Mouse (Mus musculus): ENCODE data around the gene Ppil1. TPM values are rescaled to one million over a fixed set of nuclear protein-coding genes. Genes with fewer than 3 reads are reported as not detected.
A peak's percentile ranks its signal among the peaks of the same experiment; 100 is the strongest.
"Not testable (repeated sequence)": the region's sequence is repeated elsewhere in the genome, so short reads cannot be mapped to it uniquely, and the experiment has no call there.

Ppil1 gene
- polyA plus RNA-seq, 1 experiment from 2014 or later: 118 TPM

DNA sequence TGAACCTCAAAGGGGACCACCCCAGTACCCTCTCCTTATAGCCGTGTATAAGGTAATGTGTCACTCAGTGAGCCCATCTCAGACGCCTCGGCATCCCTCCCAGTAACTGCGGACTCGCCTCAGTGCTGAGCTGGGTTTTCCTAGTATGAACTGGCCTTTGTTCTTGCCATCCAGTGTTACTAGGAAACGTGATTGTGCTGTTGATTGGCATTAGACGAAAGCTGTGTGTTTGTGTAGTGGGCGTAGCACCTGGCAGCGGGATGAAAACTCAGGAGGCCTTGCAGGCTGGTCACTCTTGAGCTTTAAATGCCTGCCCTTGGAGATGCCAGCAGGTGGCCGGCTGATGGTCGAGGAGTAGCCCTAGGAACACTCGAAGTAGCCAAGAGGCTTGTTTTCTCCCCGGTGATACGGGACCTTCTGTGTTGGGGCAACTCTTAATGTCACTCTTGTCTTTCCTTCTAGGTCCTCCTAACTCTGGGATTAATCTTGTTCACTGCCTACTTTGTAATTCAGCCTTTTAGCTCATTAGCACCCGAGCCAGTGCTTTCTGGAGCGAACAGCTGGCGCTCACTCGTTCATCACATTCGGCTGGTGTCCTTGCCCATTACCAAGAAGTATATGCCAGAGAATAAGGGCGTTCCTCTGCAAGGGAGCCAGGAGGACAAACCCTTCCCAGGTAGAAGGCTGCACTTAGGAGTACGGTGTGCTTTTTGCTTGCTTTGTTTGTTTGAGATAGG lies 18.4 kb upstream of the Ppil1 start:
- no peak for DNase-seq (ENCODE audit: low spot score)

DNA sequence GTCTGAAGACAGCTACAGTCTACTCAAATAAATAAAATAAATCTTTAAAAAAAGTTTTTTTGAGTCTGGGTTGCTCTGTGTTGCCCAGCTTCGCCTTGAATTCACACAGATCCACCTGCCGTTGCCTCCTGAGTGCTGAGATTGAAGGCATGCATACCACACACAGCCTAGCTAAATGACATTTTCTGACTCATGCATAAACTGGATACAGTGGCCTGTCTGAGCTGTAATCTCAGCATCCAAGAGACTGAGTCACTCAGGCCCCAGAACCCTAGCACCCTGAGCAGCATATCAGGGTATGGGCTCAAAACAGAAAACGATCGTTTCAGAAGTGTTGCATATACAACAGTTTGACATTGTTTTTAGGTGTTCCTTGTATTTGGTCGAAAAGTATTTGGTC lies 17.6 kb upstream of the Ppil1 start:
- DNase-seq (ENCODE audit: low spot score): no peak

DNA sequence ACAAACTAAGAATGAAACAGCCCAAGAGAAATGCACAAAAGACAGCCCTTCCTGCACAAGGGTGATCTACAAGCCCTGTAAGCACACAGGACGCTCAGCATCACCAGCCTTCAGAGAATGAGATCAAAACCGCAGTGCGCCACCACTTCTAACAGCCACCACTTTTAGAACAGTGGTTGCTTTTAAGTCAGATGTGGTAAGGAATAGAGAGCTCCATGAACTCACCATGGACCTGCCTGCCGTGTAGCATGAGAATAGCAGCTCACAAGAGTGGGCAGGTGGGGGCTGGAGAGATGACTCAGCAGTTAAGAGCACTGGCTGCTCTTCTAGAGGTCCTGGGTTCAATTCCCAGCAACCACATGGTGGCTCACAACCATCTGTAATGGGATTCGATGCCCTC lies 16.4 kb upstream of the Ppil1 start:
- DNase-seq (ENCODE audit: low spot score): peak; percentile 96

- no peak for DNase-seq (ENCODE audit: low spot score)
Measured at GRCm38 (mm10) chr17:29273889-29274288, 9.9 kb upstream of the Ppil1 start.

GRCm38 (mm10) chr17:29273156-29273555 lies 9.2 kb upstream of the Ppil1 start:
- no peak for DNase-seq (ENCODE audit: low spot score)

DNA sequence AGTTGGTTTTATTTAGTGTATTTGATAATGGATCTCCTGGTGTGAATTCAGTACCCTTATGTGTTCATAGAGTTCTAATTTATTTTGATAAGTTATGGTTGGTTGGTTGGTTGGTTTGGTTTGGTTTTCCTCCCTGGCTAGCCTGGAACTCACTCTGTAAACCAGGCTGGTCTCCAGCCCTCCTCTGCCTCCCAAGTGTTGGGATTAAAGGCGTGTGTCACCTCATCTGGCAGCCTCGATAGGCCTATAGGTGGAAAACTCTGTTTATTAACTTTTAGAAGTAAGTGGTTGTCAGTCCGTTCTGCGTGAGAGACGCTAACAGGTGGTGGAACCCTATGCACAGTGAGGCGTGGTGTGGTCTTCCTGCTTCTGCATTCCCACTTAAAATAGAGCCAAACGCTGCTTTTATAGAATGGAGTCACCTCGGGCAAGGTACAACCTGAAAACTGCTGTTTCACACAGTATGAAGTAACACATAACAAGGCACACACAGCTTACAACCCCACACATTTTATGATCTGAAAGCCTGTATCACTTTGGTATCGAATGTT lies 6.2 kb upstream of the Ppil1 start:
- no peak for DNase-seq (ENCODE audit: low spot score)

GRCm38 (mm10) chr17:29269349-29269706 lies 5.3 kb upstream of the Ppil1 start:
- DNase-seq (ENCODE audit: low spot score): no peak

DNA sequence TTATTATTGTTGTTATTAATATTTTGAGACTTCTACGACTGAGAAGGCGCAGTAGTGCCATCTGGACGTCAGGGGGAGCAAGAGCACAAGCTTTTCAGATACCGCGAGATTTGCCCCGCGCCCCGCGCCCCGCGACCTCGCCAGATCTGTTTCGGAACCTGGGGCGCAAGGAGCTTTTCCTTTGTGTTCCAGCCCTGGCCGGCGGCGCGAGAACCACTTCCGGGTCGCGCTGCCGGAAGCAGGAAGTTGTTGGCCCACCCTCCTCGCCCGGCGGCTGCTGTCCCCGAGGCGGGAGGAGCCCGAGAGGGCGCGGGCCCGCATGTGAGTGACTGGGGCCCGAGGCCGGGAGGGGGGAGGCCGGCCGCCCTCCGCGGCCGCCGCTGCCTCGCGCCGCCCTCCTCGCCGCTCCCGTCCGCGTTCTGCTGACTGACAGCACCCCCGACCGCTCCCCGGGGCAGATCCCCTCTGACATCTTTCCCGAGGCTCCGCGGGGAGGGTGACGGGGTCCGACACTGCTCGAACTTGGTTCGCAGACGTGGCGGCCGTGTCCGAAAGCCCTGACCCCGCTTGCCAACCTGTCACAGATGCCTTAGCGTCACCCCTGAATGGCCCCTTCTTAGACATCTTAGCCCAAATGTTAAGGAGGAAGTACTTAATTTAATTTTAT lies 4.8 kb upstream of the Ppil1 start, which contains the start of gene BC004004:
Gene BC004004, plus strand, starts transcription at position 107 of the 667 bp plus-strand sequence.
- DNase-seq (ENCODE audit: low spot score): peak; percentile 95

GRCm38 (mm10) chr17:29267931-29268681 lies 4.1 kb upstream of the Ppil1 start:
- no peak for DNase-seq (ENCODE audit: low spot score)

DNA sequence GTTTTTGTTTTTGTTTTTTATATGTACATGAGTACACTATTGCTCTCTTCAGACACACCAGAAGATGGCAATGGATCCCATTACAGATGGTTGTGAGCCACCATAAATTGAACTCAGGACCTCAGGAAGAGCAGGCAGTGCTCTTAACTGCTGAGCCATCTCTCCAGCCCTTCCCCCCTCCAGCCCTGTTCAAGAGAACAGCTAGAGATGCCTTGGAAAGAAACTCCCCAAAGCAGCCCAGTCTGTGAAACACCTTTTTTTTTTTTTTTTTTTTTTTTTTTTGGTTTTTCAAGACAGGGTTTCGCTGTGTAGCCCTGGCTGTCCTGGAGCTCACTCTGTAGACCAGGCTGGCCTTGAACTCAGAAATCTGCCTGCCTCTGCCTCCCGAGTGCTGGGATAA lies 3.1 kb upstream of the Ppil1 start:
- DNase-seq (ENCODE audit: low spot score): not testable (repeated sequence)

DNA sequence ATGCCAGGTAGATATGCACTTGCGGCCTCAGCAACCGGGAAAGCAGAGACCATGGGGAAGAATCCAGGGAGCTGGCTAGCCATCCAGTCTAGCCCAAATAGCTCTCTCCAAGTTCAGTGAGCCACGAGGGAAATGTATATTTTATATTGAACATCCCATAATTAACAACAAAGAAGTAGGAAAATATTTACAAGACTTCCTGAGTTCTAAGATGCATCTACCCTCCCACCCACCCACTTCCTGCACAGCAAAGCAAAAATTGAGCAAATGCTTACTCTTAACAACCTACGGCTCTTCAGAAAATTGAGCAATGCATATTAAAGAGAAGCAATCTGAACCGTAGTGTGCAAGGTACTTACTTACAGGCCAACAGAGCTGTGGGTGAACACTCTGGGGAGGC lies 774 bp upstream of the Ppil1 start:
- DNase-seq (ENCODE audit: low spot score): peak; percentile 23

DNA sequence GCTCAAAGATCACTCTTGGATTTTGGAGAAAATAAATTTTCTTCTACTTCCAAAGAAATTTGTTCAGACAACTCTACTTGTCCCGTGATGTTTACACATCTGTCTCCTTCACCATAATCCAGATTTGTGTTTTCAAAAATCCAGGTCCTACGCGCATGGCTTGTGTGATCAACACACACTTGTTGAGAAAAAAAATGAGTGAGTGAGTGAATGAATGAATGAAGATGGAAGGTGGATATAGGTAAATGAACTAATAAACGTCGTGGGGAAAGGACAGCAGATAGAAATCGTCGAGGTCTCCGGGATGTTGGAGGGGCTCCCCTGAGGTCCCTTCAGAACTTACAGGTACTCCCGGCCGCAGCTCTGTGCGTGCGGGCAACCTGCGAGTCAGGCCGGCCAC lies 569 bp downstream of the Ppil1 start:
- no peak for DNase-seq (ENCODE audit: low spot score)

GRCm38 (mm10) chr17:29262259-29262649 lies 1.7 kb downstream of the Ppil1 start:
- DNase-seq (ENCODE audit: low spot score): peak; percentile 31

DNA sequence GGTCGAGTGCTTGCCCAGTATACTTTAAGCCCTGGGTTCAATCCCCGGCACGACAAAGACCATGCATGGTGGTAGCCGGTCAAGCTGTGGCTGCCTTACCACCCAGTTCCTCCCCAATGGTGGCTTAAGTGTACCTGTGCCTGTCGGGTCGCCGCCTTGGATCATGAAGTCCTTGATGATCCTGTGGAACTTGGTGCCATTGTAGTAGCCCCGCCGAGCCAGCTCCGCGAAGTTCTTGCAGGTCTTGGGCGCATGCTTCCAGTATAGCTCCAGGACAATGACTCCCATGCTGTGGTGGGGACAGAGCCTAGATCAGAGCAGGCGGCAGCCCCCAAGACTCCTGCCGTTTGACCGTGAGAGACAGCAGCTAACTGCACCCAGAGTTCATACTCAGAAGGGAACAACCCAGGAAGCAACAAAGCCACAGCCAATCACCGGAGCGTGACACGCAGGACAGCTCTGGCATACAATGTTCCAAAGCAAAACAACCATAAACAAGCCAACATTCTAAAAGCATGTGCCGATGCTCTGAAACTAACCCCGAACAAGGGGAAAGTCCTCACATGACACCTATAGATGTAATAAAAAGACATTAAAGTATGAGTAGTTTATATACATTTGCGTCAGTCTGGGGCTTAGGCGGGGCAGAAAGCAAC lies 2.3 kb downstream of the Ppil1 start:
- no peak for DNase-seq (ENCODE audit: low spot score)

GRCm38 (mm10) chr17:29260501-29260900 lies 3.5 kb downstream of the Ppil1 start:
- DNase-seq (ENCODE audit: low spot score): no peak

DNA sequence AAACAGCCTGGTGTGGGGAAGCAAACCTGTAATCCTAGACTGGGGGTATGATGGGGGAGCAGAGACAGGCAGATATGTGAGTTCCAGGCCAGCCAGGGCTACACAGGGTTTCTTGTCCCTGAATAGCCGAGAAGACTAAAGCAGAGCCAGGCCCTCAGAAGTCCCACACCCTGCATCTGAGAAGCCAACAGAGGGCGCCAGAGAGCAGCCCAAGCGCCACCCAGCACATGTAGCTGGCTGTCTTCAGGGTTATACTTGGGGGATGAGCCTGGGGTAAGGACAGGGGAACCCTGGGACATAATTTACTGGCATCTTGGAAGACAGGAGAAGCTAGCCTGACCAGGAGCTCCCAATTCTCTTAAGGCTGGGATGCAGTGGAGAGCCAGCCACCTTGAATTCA lies 4.5 kb downstream of the Ppil1 start:
- DNase-seq (ENCODE audit: low spot score): peak; percentile 89

DNA sequence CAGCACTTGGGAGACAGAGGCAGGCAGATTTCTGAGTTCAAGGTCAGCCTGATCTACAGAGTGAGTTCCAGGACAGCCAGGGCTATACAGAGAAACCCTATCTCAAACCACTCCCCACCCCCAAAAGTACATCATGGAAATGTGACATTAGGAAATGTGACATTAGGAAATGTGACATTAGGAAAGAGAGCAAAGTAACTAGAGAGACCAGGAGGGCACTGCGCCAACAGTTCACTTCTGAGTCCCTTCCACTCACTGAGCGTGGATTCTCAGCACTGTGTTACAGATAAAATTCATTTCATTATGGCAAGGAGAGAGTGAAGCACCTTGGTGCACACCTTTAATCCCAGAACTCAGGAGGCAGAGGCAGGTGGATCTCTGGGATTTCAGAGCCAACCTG lies 5.1 kb downstream of the Ppil1 start:
- no peak for DNase-seq (ENCODE audit: low spot score)

- no peak for DNase-seq (ENCODE audit: low spot score)
Measured at GRCm38 (mm10) chr17:29258025-29258558, 5.9 kb downstream of the Ppil1 start.

- DNase-seq (ENCODE audit: low spot score): no peak
Measured at GRCm38 (mm10) chr17:29257001-29257511, 6.9 kb downstream of the Ppil1 start.

GRCm38 (mm10) chr17:29256507-29256906 lies 7.5 kb downstream of the Ppil1 start:
- no peak for DNase-seq (ENCODE audit: low spot score)

DNA sequence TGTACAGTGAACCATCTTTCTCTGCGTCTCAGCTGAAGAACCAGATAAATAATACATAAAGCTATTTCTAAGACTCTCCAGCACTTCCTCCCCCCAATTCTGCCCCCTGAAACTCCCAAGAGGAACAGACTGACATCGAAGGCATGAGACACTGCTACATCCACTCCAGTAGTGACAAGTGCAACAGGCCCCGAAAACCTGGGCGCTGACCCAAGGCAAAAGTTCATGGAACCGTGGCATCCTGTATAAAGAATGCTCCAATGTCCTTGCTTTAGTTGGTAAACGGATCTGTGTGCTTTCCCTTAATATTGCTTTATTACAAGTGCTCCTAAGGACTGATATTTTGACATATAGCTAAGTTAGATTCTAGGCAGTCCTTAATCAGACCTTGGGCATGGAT lies 9.2 kb downstream of the Ppil1 start:
- DNase-seq (ENCODE audit: low spot score): not testable (repeated sequence)

Data from thymus, postnatal 0 days (tissue).